Mouse (Mus musculus) forebrain, postnatal 0 days (tissue): ENCODE results near the gene Tpte. TPM values are rescaled to one million over a fixed set of nuclear protein-coding genes. Genes with fewer than 3 reads are reported as not detected.

Experiments used
- ATAC-seq: fragments of 200-750 bp; cut with Nextera tagmentation; 2 replicates; pipeline ENCODE4 v1.8.0; 2017; ENCODE audit warnings: mild to moderate bottlenecking, moderate library complexity
- DNase-seq: peaks from one replicate; pipeline ENCODE4 v3.0.0-alpha.2; 2015
- H3K27ac ChIP-seq: fragments of 300-500 bp; sonication (generic); 2 replicates; pipeline ENCODE4 v1.5.1; 2014; ENCODE audit warnings: low read depth, mild to moderate bottlenecking, antibody characterized with exemption, low read length, moderate library complexity, mixed read lengths
- H3K27me3 ChIP-seq: fragments of 300-500 bp; sonication (generic); 2 replicates; pipeline ENCODE4 v1.6.1; 2014; ENCODE audit warnings: mild to moderate bottlenecking, low read length, mixed read lengths; ENCODE audit not compliant: insufficient read depth
- H3K36me3 ChIP-seq: fragments of 300-500 bp; sonication (generic); 2 replicates; pipeline ENCODE4 v1.6.1; 2014; ENCODE audit warnings: mild to moderate bottlenecking, moderate library complexity; ENCODE audit not compliant: insufficient read depth
- H3K4me1 ChIP-seq: fragments of 300-500 bp; sonication (generic); 2 replicates; pipeline ENCODE4 v1.6.1; 2014; ENCODE audit warnings: antibody characterized with exemption; ENCODE audit not compliant: insufficient read depth
- H3K4me2 ChIP-seq: fragments of 300-500 bp; sonication (generic); 2 replicates; pipeline ENCODE4 v1.6.1; 2014; ENCODE audit warnings: low read depth, mild to moderate bottlenecking, moderate library complexity
- H3K4me3 ChIP-seq: fragments of 300-500 bp; sonication (generic); 2 replicates; pipeline ENCODE4 v1.5.1; 2014; ENCODE audit warnings: low read depth, low read length, mixed read lengths
- H3K9ac ChIP-seq: fragments of 300-500 bp; sonication (generic); 2 replicates; pipeline ENCODE4 v1.6.1; 2014; ENCODE audit warnings: mild to moderate bottlenecking
- H3K9me3 ChIP-seq: fragments of 300-500 bp; sonication (generic); 2 replicates; pipeline ENCODE4 v1.6.1; 2016; ENCODE audit warnings: low read length
- CTCF ChIP-seq: sonication (generic); IDR thresholded peaks from 2 replicates; pipeline ENCODE4 v1.5.1; 2016; ENCODE audit warnings: antibody characterized with exemption, control low read depth, low read depth
- WGBS: fragments of 180-500 bp; shearing (Covaris S2); extraction: QIAGEN DNeasy Blood & Tissue Kit; methylation state at CpG from one replicate; pipeline ENCODE4 v1.1.7; 2014; 5-methylcytosine and 5-hydroxymethylcytosine counted together
- polyA plus RNA-seq: library from polyadenylated mRNA; unstranded; fragments of >200 nt; fragmentation: Nextera tagmentation; extraction: Ambion mirVana; gene quantifications from 2 replicates; pipeline ENCODE4 v1.2.1, GENCODE M21; 2015
- total RNA-seq: library from RNA; depleted of rRNA; stranded (reverse); fragments of >200 nt; gene quantifications from 2 replicates; pipeline ENCODE4 v1.2.3, GENCODE M21; 2014

Gene Tpte
- total and polyA plus RNA-seq, 2 experiments from 2014 or later: not detected

DNA sequence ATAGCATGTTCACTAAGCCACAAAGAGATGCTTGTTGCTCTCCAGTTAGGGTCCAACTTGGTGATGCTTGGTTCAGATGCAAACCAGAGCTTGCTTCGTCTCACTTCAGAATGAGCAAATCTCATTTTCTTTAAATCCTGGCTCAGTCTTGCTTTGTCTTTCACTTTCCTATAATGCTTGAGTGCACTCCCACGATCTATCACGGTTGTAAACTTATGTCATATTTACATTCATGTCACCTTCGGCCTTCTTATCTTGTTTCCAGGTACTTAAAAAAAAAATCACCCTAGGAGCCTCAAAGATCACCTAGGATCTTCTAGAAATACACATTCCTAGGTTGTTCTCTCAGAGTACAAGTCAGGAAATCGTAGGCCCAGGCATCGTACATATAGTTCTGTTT, 76.6 kb downstream of the Tpte start:
- H3K9ac ChIP-seq: no peak overlapping the region
- no peak overlapping the region for H3K4me3 ChIP-seq
- no peaks in the 10 kb centered on the region for H3K9me3 ChIP-seq
- no peak overlapping the region for H3K27ac ChIP-seq
- no peak for DNase-seq
- 89% methylated on average over 6 of the region's 6 CpGs for WGBS
- no peak for TF ChIP-seq CTCF
- no peaks in the 10 kb centered on the region for H3K27me3 ChIP-seq
- no peaks in the 10 kb centered on the region for H3K36me3 ChIP-seq
- no peak for ATAC-seq
- no peaks in the 10 kb centered on the region for H3K4me1 ChIP-seq
- no peak overlapping the region for H3K4me2 ChIP-seq

DNA sequence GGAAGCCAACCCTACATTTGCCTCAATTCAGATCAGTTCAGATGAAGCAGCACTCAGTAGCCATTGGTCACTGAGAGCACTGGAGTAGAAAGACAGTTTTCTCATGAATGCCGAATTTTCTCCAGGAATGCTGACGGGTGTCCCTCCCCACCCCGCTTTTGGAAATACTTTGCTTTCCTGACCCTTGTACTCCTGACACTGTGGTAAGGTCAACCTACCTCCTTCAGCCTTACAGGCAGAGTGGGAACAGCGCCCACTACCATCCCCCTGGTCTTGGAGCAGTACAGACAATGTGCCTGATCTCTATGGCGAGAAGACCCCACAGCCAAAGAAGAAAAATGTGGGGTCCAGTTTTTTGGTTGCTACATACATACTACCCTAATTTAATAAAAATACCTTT, 93.1 kb downstream of the Tpte start:
- ATAC-seq: no peak
- WGBS: 90% methylated on average over 5 of the region's 5 CpGs

DNA sequence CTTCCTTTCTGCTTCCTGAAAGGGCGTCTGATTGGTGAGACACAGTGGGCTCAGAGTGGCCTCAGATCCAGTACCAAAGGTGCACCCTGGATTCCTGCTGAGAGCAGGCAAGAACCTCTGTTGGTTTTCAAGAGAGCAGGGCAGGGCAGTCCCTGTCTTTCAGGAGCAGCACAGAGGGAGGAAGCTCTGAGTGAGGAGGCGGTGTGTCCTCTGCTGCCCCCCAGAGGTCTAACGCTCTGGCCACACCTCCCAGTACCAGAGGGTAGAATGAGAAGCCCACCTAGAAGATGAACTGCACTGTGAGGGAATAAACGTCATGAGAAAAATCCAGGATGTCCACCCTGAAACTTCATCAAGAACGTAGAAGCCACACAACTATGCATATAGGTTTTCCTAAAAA, 93.7 kb downstream of the Tpte start:
- WGBS: 44% methylated on average over 5 of the region's 5 CpGs
- H3K4me2 ChIP-seq: no peak overlapping the region
- peaks cover 15% of the 10 kb centered on the region for H3K36me3 ChIP-seq
- H3K9ac ChIP-seq: no peak overlapping the region
- H3K4me3 ChIP-seq: no peak overlapping the region
- peak; percentile 74 for ATAC-seq
- no peaks in the 10 kb centered on the region for H3K4me1 ChIP-seq
- TF ChIP-seq CTCF: peak; percentile 55
- H3K27me3 ChIP-seq: no peaks in the 10 kb centered on the region
- H3K9me3 ChIP-seq: no peaks in the 10 kb centered on the region
- no peak overlapping the region for H3K27ac ChIP-seq
- peak; percentile 4 for DNase-seq

More for the DNA sequence above, 93.1 kb downstream of the Tpte start:
- no peak overlapping the region for H3K4me2 ChIP-seq
- no peak overlapping the region for H3K4me3 ChIP-seq
- H3K9me3 ChIP-seq: no peaks in the 10 kb centered on the region
- no peak overlapping the region for H3K9ac ChIP-seq
- no peak for DNase-seq
- H3K27ac ChIP-seq: no peak overlapping the region
- no peaks in the 10 kb centered on the region for H3K4me1 ChIP-seq
- peaks cover 9% of the 10 kb centered on the region for H3K36me3 ChIP-seq
- no peaks in the 10 kb centered on the region for H3K27me3 ChIP-seq
- TF ChIP-seq CTCF: no peak

DNA sequence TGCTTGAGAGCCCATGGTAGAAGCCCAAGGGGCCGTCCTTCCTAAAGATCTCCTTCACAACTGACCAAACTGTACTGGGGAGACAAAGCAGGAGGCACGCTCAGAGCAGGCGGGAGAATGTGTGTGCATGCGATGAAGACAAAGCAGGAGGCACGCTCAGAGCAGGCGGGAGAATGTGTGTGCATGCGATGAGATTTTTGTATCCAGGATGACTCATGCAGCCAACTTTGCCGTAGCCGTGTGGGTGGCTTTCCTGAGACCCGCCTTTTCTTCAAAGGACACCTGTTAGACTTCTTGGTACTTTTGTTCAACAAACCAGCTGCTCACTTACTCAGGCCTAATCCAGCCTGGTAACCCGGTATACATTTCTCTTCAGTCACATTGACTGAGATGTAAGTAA, 97.7 kb downstream of the Tpte start:
- Histone ChIP-seq H3K27me3 (no peaks in the 10 kb centered on the region), H3K9ac (no peak overlapping the region), H3K4me2 (no peak overlapping the region), H3K27ac (no peak overlapping the region), H3K4me3 (no peak overlapping the region), H3K4me1 (no peaks in the 10 kb centered on the region), H3K36me3 (peaks cover 18% of the 10 kb centered on the region), H3K9me3 (no peaks in the 10 kb centered on the region)
- 96% methylated on average over 11 of the region's 11 CpGs for WGBS
- no peak for TF ChIP-seq CTCF
- ATAC-seq (no peak), DNase-seq (no peak)

DNA sequence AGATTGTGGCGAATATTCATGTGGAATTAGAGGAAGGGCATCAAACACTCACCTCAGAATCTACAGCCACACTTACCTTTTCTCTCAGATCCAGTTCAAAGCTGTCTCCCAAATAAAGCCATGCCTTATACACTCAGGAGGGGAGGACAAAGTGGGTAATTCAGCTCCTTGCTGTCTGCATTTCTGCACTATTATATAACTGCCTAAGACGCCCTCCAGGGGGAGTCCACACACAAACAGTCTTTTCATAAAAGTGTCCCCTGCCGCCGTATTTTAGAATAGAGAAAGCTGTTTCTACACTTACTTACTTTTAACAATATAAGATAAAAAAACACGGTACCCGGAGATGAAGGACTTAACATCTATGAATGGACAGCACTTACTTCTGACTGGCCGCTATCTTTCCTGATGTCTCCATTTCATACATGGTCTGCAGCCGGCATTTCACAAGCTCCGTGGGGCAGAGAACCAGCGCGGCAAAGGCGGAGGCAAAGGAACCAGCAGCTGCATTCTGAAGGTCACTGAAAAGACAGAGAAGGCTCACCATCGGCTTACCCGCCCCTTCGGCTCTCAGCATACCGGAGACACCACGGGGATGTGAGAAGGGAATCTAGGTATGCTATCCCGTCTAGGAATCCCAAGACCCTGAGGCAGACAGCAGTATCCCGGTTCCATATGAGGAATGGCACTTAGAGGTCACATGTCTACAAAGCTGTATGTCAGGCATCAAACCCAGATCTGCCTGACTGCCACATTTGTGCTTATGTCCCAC, 99.8 kb downstream of the Tpte start:
- TF ChIP-seq CTCF: peak; percentile 31
- Histone ChIP-seq H3K4me1 (no peaks in the 10 kb centered on the region), H3K36me3 (peaks cover 23% of the 10 kb centered on the region), H3K4me2 (no peak overlapping the region), H3K9ac (no peak overlapping the region), H3K27ac (no peak overlapping the region), H3K9me3 (no peaks in the 10 kb centered on the region), H3K4me3 (no peak overlapping the region), H3K27me3 (no peaks in the 10 kb centered on the region)
- ATAC-seq (peak; percentile 62; the same call in 1 of the 2 replicates), DNase-seq (peak; percentile 10)
- WGBS: 80% methylated on average over 19 of the region's 19 CpGs

DNA sequence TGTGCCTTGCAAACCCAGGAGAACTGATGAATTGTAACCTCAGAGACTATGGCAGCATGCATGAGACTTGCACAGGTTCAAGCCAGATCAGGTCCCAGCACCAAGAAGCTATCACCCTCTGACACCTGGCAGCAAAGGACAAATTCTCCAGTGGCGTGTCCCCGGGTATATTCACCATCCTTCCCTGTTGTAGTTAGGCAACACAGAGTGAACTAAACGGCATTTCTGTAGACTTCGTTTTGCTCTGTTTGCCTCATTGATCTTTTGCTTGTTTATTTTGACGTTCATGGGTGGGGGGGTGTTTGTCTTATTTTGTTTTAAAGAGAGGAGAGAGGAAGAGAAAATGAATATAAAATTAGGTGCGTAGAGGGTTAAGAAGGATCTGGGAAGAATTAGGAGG, 101.9 kb downstream of the Tpte start:
- Histone ChIP-seq H3K27ac (no peak overlapping the region), H3K9ac (no peak overlapping the region), H3K4me3 (no peak overlapping the region), H3K27me3 (no peaks in the 10 kb centered on the region), H3K4me1 (no peaks in the 10 kb centered on the region), H3K4me2 (no peak overlapping the region), H3K9me3 (no peaks in the 10 kb centered on the region), H3K36me3 (peaks cover 33% of the 10 kb centered on the region)
- WGBS: 95% methylated on average over 6 of the region's 6 CpGs
- TF ChIP-seq CTCF: no peak
- ATAC-seq (no peak), DNase-seq (no peak)

DNA sequence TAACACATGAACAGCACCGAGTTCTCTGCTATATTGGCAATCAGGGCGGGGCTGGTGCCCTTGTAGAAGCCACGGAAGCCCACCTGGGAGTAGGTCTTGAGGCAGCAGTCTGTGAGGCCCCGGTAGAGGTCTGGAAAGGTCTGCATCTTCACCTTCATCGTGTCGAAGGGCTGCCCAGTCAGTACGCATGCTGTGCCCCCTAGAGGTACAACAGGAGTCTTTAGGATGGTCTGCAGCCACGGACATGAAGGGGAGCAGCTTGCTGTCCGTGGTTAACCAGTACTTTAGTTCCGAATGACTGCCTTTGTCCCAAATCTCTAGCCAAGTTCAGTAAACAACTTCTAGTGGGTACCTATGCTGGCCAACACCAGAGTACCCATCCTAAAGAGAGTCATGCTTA, 106.6 kb downstream of the Tpte start:
- no peak overlapping the region for H3K9ac ChIP-seq
- TF ChIP-seq CTCF: no peak
- no peak overlapping the region for H3K4me2 ChIP-seq
- H3K27me3 ChIP-seq: no peaks in the 10 kb centered on the region
- H3K27ac ChIP-seq: no peak overlapping the region
- H3K9me3 ChIP-seq: no peaks in the 10 kb centered on the region
- H3K36me3 ChIP-seq: 0 out of 2 replicates have a peak, but pooled peaks cover 17% of the 10 kb centered on the region
- H3K4me3 ChIP-seq: no peak overlapping the region
- ATAC-seq (no peak), DNase-seq (no peak)
- no peaks in the 10 kb centered on the region for H3K4me1 ChIP-seq
- WGBS: 80% methylated on average over 10 of the region's 10 CpGs
